Mouse (Mus musculus): Measurements from ENCODE around the gene Mrs2.

Mrs2 gene

DNA sequence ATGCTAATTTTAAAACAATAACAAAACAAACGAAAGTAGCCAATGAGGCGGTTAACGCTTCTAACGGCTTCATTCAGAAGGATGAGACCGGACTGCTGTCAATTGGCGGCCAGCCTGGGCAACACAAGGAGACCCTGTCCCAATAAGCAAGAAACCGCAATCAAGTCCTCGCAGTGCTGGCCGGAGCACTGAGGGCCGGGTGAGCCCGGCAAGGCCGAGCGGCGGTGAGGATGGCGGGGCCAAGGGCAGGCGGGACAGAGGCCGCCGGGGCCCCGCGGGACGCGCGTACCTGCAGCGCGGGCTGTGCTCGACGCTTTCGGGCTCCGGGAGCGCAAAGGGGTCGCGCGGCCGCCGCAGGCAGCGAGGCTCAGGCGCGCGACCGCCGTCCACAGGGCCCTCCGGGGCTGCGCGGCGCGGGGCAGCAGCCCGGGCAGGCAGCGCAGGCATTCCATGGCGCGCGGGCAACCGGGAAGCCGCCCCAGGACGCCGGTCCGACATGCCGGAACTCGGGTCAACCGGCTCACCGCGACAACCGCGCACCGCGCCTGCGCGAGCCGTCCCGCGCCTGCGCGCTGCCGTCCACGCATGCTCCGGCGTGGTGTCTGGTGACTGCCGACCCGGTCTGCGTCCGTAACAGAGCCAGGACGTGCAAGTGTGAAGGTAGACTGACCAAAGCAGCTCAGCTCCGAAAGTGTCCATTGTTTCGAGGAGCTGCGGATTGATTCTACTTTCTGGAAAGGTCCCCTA lies at the start of gene Mrs2:
Gene Mrs2 (minus strand): TSS at position 587 of the 747 bp plus-strand sequence.
- in situ Hi-C loops (cut with MboI; ENCODE audit: low pct_unique_long_range_greater_than_20kb in 1 of 2, low sequenced_read_pairs in 2 of 2, unreplicated experiment in 1 of 2): loop anchor here (5.0 to 10.0 kb wide), 2 partner anchors 92 to 95 kb away; no protein-coding TSS in a partner anchor

DNA sequence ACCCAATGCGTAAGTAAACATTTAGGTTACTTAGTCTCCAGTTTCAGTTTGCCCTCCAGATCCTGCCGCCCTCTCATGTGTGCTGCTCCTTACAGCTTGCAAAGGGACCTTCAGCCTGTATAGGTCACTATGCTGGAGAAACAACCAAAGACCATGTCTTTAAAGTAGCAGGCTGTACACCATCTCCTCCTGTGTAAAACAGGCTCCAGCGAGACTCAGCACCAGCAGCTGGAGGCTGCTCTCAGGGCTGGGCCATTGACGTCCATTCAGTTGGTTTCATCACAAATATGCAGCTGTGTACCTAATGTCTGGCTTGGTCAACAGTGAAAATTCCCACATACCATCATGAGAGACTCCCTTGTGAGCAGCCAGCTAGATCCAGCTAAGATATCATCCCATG lies 49.6 kb upstream of the Mrs2 start:
- in situ Hi-C loops (cut with MboI; ENCODE audit: low pct_unique_long_range_greater_than_20kb in 1 of 2, low sequenced_read_pairs in 2 of 2, unreplicated experiment in 1 of 2): no loop called here

DNA sequence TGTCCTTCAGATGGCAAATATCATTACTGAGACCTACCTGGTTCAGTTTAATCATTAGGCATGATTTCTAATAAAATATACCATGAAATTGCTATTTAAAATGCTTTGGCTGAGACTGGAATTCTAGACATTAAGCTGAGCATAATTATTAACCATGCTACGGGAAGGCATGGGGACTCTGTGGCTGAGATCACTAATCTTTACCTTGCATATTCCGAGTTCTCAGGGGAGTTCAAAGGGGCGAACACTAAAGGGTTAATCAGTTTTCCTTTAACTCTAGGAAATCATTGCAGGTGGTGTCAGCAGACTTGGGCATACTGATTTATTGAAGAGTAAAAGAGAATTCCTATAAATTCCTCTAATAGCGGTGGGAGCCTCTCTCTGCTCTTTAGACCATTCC lies 47.0 kb upstream of the Mrs2 start:
- in situ Hi-C loops (cut with MboI; ENCODE audit: low pct_unique_long_range_greater_than_20kb in 1 of 2, low sequenced_read_pairs in 2 of 2, unreplicated experiment in 1 of 2): no loop called here

DNA sequence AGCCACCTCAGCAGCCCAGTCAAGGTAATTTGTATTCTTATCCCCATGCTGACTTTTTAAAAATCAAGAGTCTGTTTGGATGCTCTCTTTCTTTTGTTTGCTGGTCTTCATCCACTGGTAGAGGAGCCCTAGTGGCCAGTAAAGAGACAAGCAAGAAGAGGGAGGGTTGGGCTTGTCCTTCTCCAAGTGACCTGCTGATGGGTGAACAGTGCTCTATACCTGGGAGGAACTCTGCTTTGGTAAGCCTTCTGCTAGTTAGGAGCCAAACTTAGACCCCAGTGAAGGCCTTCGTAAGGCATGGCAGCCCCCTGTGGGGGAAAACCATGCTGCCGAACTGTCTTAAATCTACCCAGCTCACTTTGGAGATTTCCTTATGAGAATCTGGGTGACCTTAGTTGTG lies 46.5 kb upstream of the Mrs2 start:
- in situ Hi-C loops (cut with MboI; ENCODE audit: low pct_unique_long_range_greater_than_20kb in 1 of 2, low sequenced_read_pairs in 2 of 2, unreplicated experiment in 1 of 2): no loop called here

DNA sequence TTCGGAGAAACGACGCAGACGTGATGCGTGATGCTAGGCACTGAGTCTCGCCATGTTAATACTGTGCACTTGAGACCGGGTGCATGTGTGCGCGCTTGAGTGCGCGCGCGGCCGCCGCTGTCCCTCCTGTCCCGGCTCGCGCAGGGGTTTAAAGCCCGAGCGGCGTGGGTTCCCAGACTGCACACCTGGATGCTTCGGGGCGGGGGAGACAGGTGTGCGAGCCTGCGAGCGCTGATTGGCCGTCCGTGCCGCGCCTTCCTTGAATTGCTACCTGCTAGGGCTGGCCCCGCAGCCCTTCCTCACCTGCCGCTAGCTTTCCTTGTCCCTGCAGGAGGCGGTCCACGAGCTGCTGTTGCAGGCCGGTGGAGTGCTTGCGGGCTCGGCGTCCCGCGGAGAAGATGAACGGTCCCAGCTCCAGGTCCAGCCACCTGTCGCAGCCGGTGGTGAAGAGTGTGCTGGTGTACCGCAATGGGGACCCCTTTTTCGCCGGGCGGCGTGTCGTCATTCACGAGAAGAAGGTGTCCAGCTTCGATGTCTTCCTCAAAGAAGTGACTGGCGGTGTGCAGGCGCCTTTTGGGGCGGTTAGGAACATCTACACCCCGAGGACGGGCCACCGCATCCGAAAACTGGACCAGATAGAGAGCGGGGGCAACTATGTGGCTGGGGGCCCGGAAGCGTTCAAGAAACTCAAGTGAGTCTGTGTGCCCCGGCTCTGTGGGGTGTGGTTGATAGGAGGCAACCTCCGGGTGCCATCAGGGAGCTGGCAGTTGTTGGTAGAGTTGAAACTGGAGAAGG lies 35.9 kb upstream of the Mrs2 start, which contains the start of gene Dcdc2a:
Gene Dcdc2a (plus strand): TSS at position 132 of the 795 bp plus-strand sequence.
- in situ Hi-C loops (cut with MboI; ENCODE audit: low pct_unique_long_range_greater_than_20kb in 1 of 2, low sequenced_read_pairs in 2 of 2, unreplicated experiment in 1 of 2): no loop called here

DNA sequence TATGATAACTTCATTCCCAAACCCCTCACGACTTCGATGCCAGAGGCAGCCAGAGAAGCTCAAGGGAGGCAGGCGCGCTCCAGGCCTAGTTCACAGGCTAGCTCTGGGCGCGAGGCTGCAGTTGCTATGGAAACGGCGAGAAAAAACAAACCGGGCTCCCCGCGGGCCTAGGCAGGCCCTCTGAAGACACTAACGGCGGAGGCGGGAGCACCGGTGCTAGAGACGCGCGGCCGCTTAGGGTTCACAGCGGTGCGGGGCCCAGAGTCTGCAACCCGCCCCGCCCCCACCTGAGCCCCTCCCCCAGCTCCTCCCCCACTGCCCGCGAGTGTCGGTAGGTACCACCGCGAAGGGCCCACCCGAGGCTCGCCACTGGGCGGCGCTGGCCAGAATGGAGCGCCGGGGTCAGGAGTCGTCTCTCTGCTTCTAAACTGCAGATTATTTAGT lies 35.0 kb upstream of the Mrs2 start:
- in situ Hi-C loops (cut with MboI; ENCODE audit: low pct_unique_long_range_greater_than_20kb in 1 of 2, low sequenced_read_pairs in 2 of 2, unreplicated experiment in 1 of 2): no loop called here

DNA sequence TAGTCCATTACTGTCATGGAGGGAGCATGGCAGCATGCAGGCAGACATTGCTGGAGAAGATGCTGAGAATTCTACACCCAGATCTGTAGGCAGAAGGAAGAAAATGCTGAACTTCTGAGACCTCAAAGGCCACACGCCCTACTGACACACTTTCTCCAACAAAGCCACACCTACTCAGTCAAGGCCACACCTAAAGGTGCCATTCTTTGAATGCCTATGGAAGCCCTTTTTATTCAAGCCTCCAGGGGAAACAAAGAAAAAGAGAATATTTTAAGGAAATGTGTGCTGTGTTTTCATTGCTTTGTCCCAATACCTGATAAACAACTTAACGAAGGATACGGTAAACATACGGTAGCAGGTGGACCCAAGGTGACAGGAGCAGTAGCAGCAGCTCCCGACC lies 32.5 kb upstream of the Mrs2 start:
- in situ Hi-C loops (cut with MboI; ENCODE audit: low pct_unique_long_range_greater_than_20kb in 1 of 2, low sequenced_read_pairs in 2 of 2, unreplicated experiment in 1 of 2): no loop called here

DNA sequence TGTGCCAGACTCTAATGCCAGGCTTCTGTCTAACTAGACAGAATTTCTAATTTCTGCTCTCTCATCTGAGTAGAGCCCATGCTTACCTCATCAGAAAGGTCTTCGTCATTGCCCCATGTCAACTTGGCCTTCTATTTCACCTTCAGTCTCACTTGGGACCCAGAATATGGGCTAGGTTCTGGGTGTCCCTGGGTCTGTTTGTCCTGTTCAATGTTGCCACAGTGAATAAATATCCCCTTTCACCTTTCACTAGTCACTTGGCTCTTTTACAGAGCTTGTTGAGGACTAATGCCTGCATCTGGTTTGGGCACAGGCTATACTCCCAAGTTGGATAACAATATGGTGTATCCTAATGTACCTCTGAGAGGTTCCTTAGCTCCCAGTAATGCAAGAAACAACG lies 19.3 kb upstream of the Mrs2 start:
- in situ Hi-C loops (cut with MboI; ENCODE audit: low pct_unique_long_range_greater_than_20kb in 1 of 2, low sequenced_read_pairs in 2 of 2, unreplicated experiment in 1 of 2): no loop called here

DNA sequence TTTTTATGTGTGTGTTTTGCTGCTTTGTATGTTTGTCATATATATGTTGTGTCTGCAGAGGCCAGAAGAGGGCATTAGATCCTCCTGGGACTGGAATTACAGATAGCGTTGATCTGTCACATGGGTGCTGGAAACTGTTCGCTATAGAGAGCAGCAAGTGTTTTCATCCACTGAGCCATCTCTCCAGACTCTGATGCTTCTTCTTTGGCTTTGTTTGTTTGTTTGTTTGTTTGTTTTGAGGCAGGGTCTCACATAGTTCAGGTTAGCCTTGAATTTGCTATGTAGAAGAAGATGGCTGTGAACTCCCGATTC lies 6.9 kb upstream of the Mrs2 start:
- in situ Hi-C loops (cut with MboI; ENCODE audit: low pct_unique_long_range_greater_than_20kb in 1 of 2, low sequenced_read_pairs in 2 of 2, unreplicated experiment in 1 of 2): loop anchor here in 1 of 2 experiments (10.0 kb wide), 1 partner anchor 88 kb away; no protein-coding TSS in a partner anchor

DNA sequence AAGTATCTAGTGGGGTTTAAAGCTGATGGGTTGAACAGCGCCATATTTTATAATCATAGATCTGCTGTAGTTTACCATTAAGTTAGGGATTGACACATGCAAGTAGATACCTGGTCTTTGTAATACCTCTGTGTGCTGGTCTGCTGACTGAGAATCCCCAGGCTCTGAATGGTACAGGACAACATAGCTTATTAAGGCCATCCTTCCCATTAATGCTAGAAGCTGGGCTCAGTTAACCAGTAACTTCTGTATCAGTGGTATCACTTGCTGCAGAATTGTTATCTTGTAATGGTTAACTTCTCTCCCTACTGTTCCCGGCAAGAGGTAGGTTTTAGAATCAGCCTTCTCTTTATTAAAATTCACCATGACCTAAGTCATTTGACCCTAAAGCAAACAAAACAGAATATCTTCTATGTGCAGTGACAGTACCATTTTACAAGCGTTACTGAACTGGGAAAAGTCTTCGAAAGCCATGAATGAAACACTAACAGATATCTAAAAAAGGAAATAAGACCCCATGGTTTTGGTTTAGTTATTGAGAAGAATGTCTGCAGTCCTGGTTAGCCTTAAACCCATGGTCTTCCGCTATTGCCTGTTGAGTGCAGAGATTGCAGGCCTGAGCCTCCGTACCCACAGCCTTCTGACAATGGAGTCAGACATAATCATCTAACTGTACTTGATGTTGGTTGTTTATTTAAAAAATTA lies 6.4 kb upstream of the Mrs2 start:
- in situ Hi-C loops (cut with MboI; ENCODE audit: low pct_unique_long_range_greater_than_20kb in 1 of 2, low sequenced_read_pairs in 2 of 2, unreplicated experiment in 1 of 2): loop anchor here in 1 of 2 experiments (10.0 kb wide), 1 partner anchor 88 kb away; no protein-coding TSS in a partner anchor

DNA sequence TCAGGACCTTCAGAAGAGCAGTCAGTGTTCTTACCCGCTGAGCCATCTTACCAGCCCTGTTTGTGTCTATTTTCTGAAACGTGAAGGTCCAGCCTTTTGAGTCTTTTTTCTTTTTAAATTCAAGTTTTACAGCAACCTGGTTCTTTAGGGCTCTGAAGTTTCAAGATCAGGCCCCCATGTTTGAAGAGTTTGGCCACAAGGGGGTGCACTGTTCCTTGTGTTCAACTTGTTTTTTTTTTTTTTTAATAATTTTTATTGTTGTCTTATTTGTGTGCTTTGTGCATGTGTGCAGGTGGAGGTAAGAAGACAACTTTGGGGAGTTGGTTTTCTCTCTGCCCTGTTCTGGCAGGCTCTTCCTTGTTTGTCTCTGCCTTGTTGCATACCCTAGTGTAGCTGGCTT lies 4.5 kb upstream of the Mrs2 start:
- in situ Hi-C loops (cut with MboI; ENCODE audit: low pct_unique_long_range_greater_than_20kb in 1 of 2, low sequenced_read_pairs in 2 of 2, unreplicated experiment in 1 of 2): loop anchor here (5.0 to 10.0 kb wide), 2 partner anchors 88 to 90 kb away; no protein-coding TSS in a partner anchor

DNA sequence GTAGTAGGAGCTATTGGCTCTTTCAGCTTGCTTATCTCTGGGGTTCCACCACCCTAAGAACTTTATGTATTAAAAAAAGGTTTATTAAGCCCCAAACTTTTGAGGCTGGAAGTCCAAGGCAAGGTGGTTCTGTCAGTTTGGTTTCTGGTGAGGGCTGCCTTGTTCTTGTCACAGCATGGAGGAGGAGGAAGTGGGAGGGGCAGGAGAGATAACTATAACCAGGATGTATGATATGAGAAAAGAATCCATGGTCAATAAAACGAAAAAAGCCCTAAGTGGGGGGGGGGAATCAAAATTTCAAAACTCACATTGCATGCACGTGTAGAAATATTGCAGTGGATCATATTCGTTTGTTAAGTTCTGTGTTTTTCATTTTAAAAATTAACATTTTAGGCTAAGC lies 3.0 kb upstream of the Mrs2 start:
- in situ Hi-C loops (cut with MboI; ENCODE audit: low pct_unique_long_range_greater_than_20kb in 1 of 2, low sequenced_read_pairs in 2 of 2, unreplicated experiment in 1 of 2): loop anchor here (5.0 to 10.0 kb wide), 2 partner anchors 89 to 92 kb away; no protein-coding TSS in a partner anchor

DNA sequence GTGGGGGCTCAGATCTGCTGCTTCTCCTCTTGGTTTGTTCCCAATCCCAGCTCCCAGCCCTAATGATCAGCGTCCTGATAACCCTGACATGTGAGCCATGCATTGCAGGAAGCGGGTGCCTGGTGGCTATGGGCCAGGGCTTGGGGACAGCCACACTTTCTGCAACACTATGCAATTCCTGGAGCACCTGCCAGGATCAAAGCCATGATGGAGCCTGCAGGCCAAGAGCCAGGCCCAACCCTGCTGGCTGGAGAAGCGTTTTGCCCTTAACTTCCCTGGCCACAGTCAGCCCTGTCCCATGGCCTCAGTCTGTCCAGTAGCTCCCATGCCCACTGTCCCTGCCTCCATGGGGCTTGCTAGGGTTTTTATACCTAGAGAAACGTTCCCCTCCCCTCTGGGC lies 2.2 kb upstream of the Mrs2 start:
- in situ Hi-C loops (cut with MboI; ENCODE audit: low pct_unique_long_range_greater_than_20kb in 1 of 2, low sequenced_read_pairs in 2 of 2, unreplicated experiment in 1 of 2): loop anchor here (5.0 to 10.0 kb wide), 2 partner anchors 90 to 92 kb away; no protein-coding TSS in a partner anchor

DNA sequence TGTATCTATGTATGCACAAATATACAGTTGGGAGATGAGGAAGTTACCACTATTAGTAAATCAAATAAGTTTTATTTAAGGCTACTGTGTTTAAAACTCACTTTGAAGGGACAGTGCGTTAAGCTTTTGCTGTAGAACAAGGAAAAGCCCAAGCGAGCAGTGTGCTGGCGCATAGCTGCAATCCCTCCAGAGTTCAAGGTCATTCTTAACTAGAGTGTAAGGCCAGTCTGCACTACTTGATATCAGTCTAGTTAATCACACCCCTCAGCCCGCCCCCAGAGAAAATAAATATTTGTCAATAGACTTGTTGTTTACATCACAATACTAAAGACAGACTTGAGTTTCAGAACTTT lies 337 bp upstream of the Mrs2 start:
- in situ Hi-C loops (cut with MboI; ENCODE audit: low pct_unique_long_range_greater_than_20kb in 1 of 2, low sequenced_read_pairs in 2 of 2, unreplicated experiment in 1 of 2): loop anchor here (5.0 to 10.0 kb wide), 2 partner anchors 92 to 94 kb away; no protein-coding TSS in a partner anchor

DNA sequence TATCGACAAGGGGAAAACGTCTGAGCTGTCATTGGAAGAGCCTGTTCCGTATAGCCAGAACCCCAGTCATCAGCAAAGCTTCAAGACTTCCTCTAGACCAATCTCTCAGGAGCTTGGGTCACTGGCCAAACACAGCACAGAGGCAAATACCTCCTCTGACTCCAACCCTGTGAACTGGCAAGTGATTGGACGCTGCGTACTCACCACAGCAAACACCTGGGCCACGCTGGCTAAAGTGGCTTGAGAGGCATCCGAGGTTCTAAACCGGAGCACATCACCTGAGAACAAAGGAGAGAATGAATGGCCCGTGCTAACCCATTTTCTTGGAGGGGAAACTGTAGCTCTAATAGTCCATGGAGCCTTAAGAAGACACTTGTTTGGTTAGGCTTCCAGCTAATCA lies 1.9 kb downstream of the Mrs2 start:
- in situ Hi-C loops (cut with MboI; ENCODE audit: low pct_unique_long_range_greater_than_20kb in 1 of 2, low sequenced_read_pairs in 2 of 2, unreplicated experiment in 1 of 2): no loop called here

DNA sequence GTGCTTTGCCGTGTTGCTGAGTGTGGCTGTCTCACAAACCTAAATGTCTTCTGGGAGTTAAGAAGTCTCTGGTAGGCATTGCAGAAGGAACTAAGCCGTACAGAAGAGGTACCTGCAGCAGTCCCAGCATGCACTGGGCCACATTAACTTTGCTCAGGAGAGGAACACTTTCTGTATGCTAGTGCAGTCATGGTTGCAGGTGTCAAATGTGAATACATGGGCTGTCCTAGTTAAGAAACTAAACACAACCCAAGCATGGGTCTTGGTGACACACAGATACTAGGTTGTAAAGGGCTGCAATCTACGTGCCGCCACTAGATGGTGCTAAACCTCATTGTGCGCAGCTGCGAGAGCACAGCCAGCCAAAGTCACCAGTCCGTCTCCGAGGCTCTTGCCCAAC lies 13.1 kb downstream of the Mrs2 start:
- in situ Hi-C loops (cut with MboI; ENCODE audit: low pct_unique_long_range_greater_than_20kb in 1 of 2, low sequenced_read_pairs in 2 of 2, unreplicated experiment in 1 of 2): no loop called here

DNA sequence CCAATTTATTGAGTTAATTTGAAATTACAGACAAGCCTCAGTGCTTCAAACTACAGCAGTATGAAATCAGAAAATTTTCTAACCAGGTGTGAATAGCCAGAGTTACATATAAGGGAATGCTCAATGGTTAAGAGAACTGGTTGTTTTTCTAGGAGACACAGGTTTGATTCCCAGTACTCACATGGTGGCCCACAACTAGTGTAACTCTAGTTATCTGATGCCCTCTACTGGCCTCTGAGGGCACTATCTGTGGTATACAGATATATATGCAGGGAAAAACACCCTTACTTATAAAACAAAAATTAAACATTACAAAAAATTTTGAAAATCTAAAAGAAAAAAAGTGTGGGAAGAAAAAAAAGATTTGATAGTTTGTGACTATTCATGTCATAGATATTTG lies 17.2 kb downstream of the Mrs2 start:
- in situ Hi-C loops (cut with MboI; ENCODE audit: low pct_unique_long_range_greater_than_20kb in 1 of 2, low sequenced_read_pairs in 2 of 2, unreplicated experiment in 1 of 2): no loop called here

DNA sequence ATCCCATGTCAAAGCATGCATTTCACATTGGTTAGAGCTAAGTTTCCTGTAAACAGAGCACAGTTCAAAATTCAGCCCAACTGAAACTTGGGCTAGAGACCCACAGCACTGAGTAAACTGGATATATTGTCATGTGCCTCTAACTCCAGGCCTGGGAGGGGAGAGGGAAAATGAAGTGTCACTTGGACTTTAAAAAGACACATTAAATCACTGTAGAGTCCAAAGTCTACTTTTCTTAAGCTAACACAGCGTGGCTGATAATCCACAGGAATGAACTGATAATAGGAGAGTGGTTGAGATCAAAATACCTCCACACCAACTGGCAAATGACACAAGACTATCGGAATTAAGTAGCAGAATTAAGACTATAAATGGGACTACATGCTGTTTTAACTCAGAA lies 20.6 kb downstream of the Mrs2 start:
- in situ Hi-C loops (cut with MboI; ENCODE audit: low pct_unique_long_range_greater_than_20kb in 1 of 2, low sequenced_read_pairs in 2 of 2, unreplicated experiment in 1 of 2): no loop called here

DNA sequence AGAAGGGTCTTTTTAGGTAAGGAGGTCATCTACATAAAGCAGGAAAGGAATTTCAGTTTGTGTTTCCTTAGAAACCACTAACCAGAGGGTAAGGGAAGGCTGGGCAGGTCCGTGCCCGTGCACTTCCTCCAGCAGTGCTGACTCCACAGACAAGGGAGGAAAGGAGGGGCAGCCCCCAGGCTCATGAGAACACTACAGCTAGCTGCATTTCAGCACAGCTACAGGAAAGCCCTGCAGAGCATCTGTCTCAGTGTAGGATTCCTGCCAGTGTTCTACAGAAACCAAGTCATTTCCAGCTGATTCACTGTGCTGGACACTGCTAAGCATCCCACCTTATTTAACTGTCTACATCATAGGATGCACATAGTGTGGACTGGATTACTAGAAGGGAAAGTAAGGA lies 27.0 kb downstream of the Mrs2 start:
- in situ Hi-C loops (cut with MboI; ENCODE audit: low pct_unique_long_range_greater_than_20kb in 1 of 2, low sequenced_read_pairs in 2 of 2, unreplicated experiment in 1 of 2): no loop called here
